Mouse (Mus musculus): ENCODE measurements around the gene Mmp19. TPM values are rescaled to one million over a fixed set of nuclear protein-coding genes. Genes with fewer than 3 reads are reported as not detected.
A peak's percentile ranks its signal among the peaks of the same experiment; 100 is the strongest.
"Not testable (repeated sequence)": the region's sequence is repeated elsewhere in the genome, so short reads cannot be mapped to it uniquely, and the experiment has no call there.

The Mmp19 gene
- polyA plus RNA-seq, 1 experiment from 2014 or later = 0.42 TPM

GRCm38 (mm10) chr10:128823087-128823486, 32.4 kb downstream of the Mmp19 start:
- not testable (repeated sequence) for H3K9ac ChIP-seq; H3K9me3 ChIP-seq; H3K27me3 ChIP-seq; H3K27ac ChIP-seq; ATAC-seq (ENCODE audit: insufficient number of reproducible peaks, insufficient read depth, low FRiP score, low TSS enrichment)
- peak overlapping the region; percentile 81 for H3K4me2 ChIP-seq (replicated peaks)
- H3K4me3 ChIP-seq = peak overlapping the region; percentile 91
- 77% methylated on average over 4 of the region's 4 CpGs for WGBS
- peaks cover 25% of the 10 kb centered on the region for H3K36me3 ChIP-seq
- H3K4me1 ChIP-seq = peaks cover 14% of the 10 kb centered on the region; the same call in 1 of the 2 replicates

- no peaks in the 10 kb centered on the region for H3K27me3 ChIP-seq
- H3K4me1 ChIP-seq = peaks cover 14% of the 10 kb centered on the region; the same call in 1 of the 2 replicates
- H3K27ac ChIP-seq = no peak overlapping the region
- H3K4me3 ChIP-seq = no peak overlapping the region
- no peak for ATAC-seq (ENCODE audit: insufficient number of reproducible peaks, insufficient read depth, low FRiP score, low TSS enrichment)
- H3K9me3 ChIP-seq = no peaks in the 10 kb centered on the region
- no peak overlapping the region for H3K9ac ChIP-seq
- H3K36me3 ChIP-seq = peaks cover 20% of the 10 kb centered on the region
- no peak overlapping the region for H3K4me2 ChIP-seq (replicated peaks)
- 91% methylated on average over 9 of the region's 9 CpGs for WGBS
Observed at GRCm38 (mm10) chr10:128823821-128824220, 33.1 kb downstream of the Mmp19 start.

GRCm38 (mm10) chr10:128837400-128837799, 46.7 kb downstream of the Mmp19 start:
- H3K9ac ChIP-seq = no peak overlapping the region
- peaks cover 72% of the 10 kb centered on the region for H3K36me3 ChIP-seq
- no peak overlapping the region for H3K27ac ChIP-seq
- H3K4me1 ChIP-seq = no peaks in the 10 kb centered on the region
- no peaks in the 10 kb centered on the region for H3K27me3 ChIP-seq
- H3K4me2 ChIP-seq (replicated peaks) = no peak overlapping the region
- H3K4me3 ChIP-seq = no peak overlapping the region
- no peak for ATAC-seq (ENCODE audit: insufficient number of reproducible peaks, insufficient read depth, low FRiP score, low TSS enrichment)
- H3K9me3 ChIP-seq = no peaks in the 10 kb centered on the region

- H3K9me3 ChIP-seq = no peaks in the 10 kb centered on the region
- peaks cover 70% of the 10 kb centered on the region for H3K36me3 ChIP-seq
- H3K4me2 ChIP-seq (replicated peaks) = no peak overlapping the region
- no peak overlapping the region for H3K4me3 ChIP-seq
- H3K4me1 ChIP-seq = no peaks in the 10 kb centered on the region
- H3K9ac ChIP-seq = no peak overlapping the region
- no peak overlapping the region for H3K27ac ChIP-seq
- no peak for ATAC-seq (ENCODE audit: insufficient number of reproducible peaks, insufficient read depth, low FRiP score, low TSS enrichment)
- no peaks in the 10 kb centered on the region for H3K27me3 ChIP-seq
Observed at GRCm38 (mm10) chr10:128839434-128839833, 48.7 kb downstream of the Mmp19 start.

- H3K27me3 ChIP-seq = no peaks in the 10 kb centered on the region
- H3K4me1 ChIP-seq = no peaks in the 10 kb centered on the region
- no peaks in the 10 kb centered on the region for H3K9me3 ChIP-seq
- no peak overlapping the region for H3K9ac ChIP-seq
- H3K27ac ChIP-seq = no peak overlapping the region
- H3K4me2 ChIP-seq (replicated peaks) = no peak overlapping the region
- H3K4me3 ChIP-seq = no peak overlapping the region
- peaks cover 68% of the 10 kb centered on the region for H3K36me3 ChIP-seq
- ATAC-seq (ENCODE audit: insufficient number of reproducible peaks, insufficient read depth, low FRiP score, low TSS enrichment) = no peak
Observed at GRCm38 (mm10) chr10:128840612-128841011, 49.9 kb downstream of the Mmp19 start.

- H3K4me2 ChIP-seq (replicated peaks) = no peak overlapping the region
- H3K9me3 ChIP-seq = no peaks in the 10 kb centered on the region
- no peak overlapping the region for H3K9ac ChIP-seq
- H3K4me1 ChIP-seq = no peaks in the 10 kb centered on the region
- H3K27me3 ChIP-seq = no peaks in the 10 kb centered on the region
- H3K27ac ChIP-seq = no peak overlapping the region
- ATAC-seq (ENCODE audit: insufficient number of reproducible peaks, insufficient read depth, low FRiP score, low TSS enrichment) = no peak
- peaks cover 62% of the 10 kb centered on the region for H3K36me3 ChIP-seq
- H3K4me3 ChIP-seq = no peak overlapping the region
- 92% methylated on average over 5 of the region's 5 CpGs for WGBS
Observed at GRCm38 (mm10) chr10:128843260-128843659, 52.5 kb downstream of the Mmp19 start.

- no peak for ATAC-seq (ENCODE audit: insufficient number of reproducible peaks, insufficient read depth, low FRiP score, low TSS enrichment)
- no peak overlapping the region for H3K27ac ChIP-seq
- H3K4me1 ChIP-seq = no peaks in the 10 kb centered on the region
- no peaks in the 10 kb centered on the region for H3K27me3 ChIP-seq
- H3K4me2 ChIP-seq (replicated peaks) = no peak overlapping the region
- 74% methylated on average over 2 of the region's 2 CpGs for WGBS
- H3K9me3 ChIP-seq = no peaks in the 10 kb centered on the region
- peaks cover 65% of the 10 kb centered on the region for H3K36me3 ChIP-seq
- no peak overlapping the region for H3K9ac ChIP-seq
- no peak overlapping the region for H3K4me3 ChIP-seq
Observed at GRCm38 (mm10) chr10:128845516-128845915, 54.8 kb downstream of the Mmp19 start.

GRCm38 (mm10) chr10:128846664-128847063, 56.0 kb downstream of the Mmp19 start:
- Histone ChIP-seq H3K9me3 (no peaks in the 10 kb centered on the region), H3K4me1 (no peaks in the 10 kb centered on the region), H3K4me3 (no peak overlapping the region), H3K36me3 (peaks cover 59% of the 10 kb centered on the region), H3K4me2 (replicated peaks) (no peak overlapping the region), H3K27ac (no peak overlapping the region), H3K9ac (no peak overlapping the region), H3K27me3 (no peaks in the 10 kb centered on the region)
- 98% methylated on average over 4 of the region's 4 CpGs for WGBS
- ATAC-seq (ENCODE audit: insufficient number of reproducible peaks, insufficient read depth, low FRiP score, low TSS enrichment) = no peak

- H3K4me2 ChIP-seq (replicated peaks) = no peak overlapping the region
- no peak overlapping the region for H3K27ac ChIP-seq
- H3K36me3 ChIP-seq = peaks cover 49% of the 10 kb centered on the region
- H3K9me3 ChIP-seq = no peaks in the 10 kb centered on the region
- no peak for ATAC-seq (ENCODE audit: insufficient number of reproducible peaks, insufficient read depth, low FRiP score, low TSS enrichment)
- WGBS = 77% methylated on average over 2 of the region's 2 CpGs
- H3K4me3 ChIP-seq = no peak overlapping the region
- no peaks in the 10 kb centered on the region for H3K27me3 ChIP-seq
- no peaks in the 10 kb centered on the region for H3K4me1 ChIP-seq
- H3K9ac ChIP-seq = no peak overlapping the region
Observed at GRCm38 (mm10) chr10:128848426-128848825, 57.7 kb downstream of the Mmp19 start.

- Histone ChIP-seq H3K27me3 (no peaks in the 10 kb centered on the region), H3K9ac (no peak overlapping the region), H3K4me3 (no peak overlapping the region), H3K9me3 (no peaks in the 10 kb centered on the region), H3K4me2 (replicated peaks) (no peak overlapping the region), H3K4me1 (no peaks in the 10 kb centered on the region), H3K36me3 (peaks cover 45% of the 10 kb centered on the region), H3K27ac (no peak overlapping the region)
- WGBS = 73% methylated on average over 3 of the region's 3 CpGs
- no peak for ATAC-seq (ENCODE audit: insufficient number of reproducible peaks, insufficient read depth, low FRiP score, low TSS enrichment)
Observed at GRCm38 (mm10) chr10:128850339-128850738, 59.6 kb downstream of the Mmp19 start.

Other genes starting within 250 kb of the Mmp19 start
- 18.8 and 19.4 TPM in 2 replicates for gene Zc3h10, start 243.1 kb upstream of the Mmp19 start, polyA plus RNA-seq (2016; fragmentation: Nextera tagmentation; extraction: Ambion mirVana)
- gene Rpl41, start 241.6 kb upstream of the Mmp19 start, polyA plus RNA-seq (2016; fragmentation: Nextera tagmentation; extraction: Ambion mirVana) = 3,271 and 3,412 TPM in 2 replicates
- gene Pa2g4, start 224.9 kb upstream of the Mmp19 start, polyA plus RNA-seq (2016; fragmentation: Nextera tagmentation; extraction: Ambion mirVana) = 189 and 192 TPM in 2 replicates
- gene Erbb3, start 201.3 kb upstream of the Mmp19 start, polyA plus RNA-seq (2016; fragmentation: Nextera tagmentation; extraction: Ambion mirVana) = 20.9 TPM in 2 replicates
- gene Rps26, start 164.2 kb upstream of the Mmp19 start, polyA plus RNA-seq (2016; fragmentation: Nextera tagmentation; extraction: Ambion mirVana) = 668 and 696 TPM in 2 replicates
- 5.5 and 6.6 TPM in 2 replicates for gene Ikzf4, start 144.9 kb upstream of the Mmp19 start, polyA plus RNA-seq (2016; fragmentation: Nextera tagmentation; extraction: Ambion mirVana)
- gene Suox, start 116.8 kb upstream of the Mmp19 start, polyA plus RNA-seq (2016; fragmentation: Nextera tagmentation; extraction: Ambion mirVana) = 18.5 and 19.5 TPM in 2 replicates
- gene Rab5b, start 94.6 kb upstream of the Mmp19 start, polyA plus RNA-seq (2016; fragmentation: Nextera tagmentation; extraction: Ambion mirVana) = 80.0 and 85.6 TPM in 2 replicates
- 26.3 and 48.0 TPM in 2 replicates for gene Pmel, start 86.7 kb upstream of the Mmp19 start, polyA plus RNA-seq (2016; fragmentation: Nextera tagmentation; extraction: Ambion mirVana)
- 134 and 143 TPM in 2 replicates for gene Cdk2, start 85.9 kb upstream of the Mmp19 start, polyA plus RNA-seq (2016; fragmentation: Nextera tagmentation; extraction: Ambion mirVana)
- gene Dgka, start 46.1 kb upstream of the Mmp19 start, polyA plus RNA-seq (2016; fragmentation: Nextera tagmentation; extraction: Ambion mirVana) = 9.3 and 10.4 TPM in 2 replicates
- 48.9 and 53.1 TPM in 2 replicates for gene Pym1, start 43.0 kb upstream of the Mmp19 start, polyA plus RNA-seq (2016; fragmentation: Nextera tagmentation; extraction: Ambion mirVana)
- 55.6 and 60.5 TPM in 2 replicates for gene Dnajc14, start 13.2 kb downstream of the Mmp19 start, polyA plus RNA-seq (2016; fragmentation: Nextera tagmentation; extraction: Ambion mirVana)
- gene Tmem198b, start 13.5 kb downstream of the Mmp19 start, polyA plus RNA-seq (2016; fragmentation: Nextera tagmentation; extraction: Ambion mirVana) = 24.8 and 25.7 TPM in 2 replicates
- 227 and 230 TPM in 2 replicates for gene Sarnp, start 26.4 kb downstream of the Mmp19 start, polyA plus RNA-seq (2016; fragmentation: Nextera tagmentation; extraction: Ambion mirVana)
- 31.5 and 35.5 TPM in 2 replicates for gene Ormdl2, start 30.7 kb downstream of the Mmp19 start, polyA plus RNA-seq (2016; fragmentation: Nextera tagmentation; extraction: Ambion mirVana)
- 10.8 and 11.9 TPM in 2 replicates for gene Gdf11, start 100.8 kb downstream of the Mmp19 start, polyA plus RNA-seq (2016; fragmentation: Nextera tagmentation; extraction: Ambion mirVana)
- 459 and 465 TPM in 2 replicates for gene Cd63, start 110.1 kb downstream of the Mmp19 start, polyA plus RNA-seq (2016; fragmentation: Nextera tagmentation; extraction: Ambion mirVana)
- 14.2 and 14.7 TPM in 2 replicates for gene Rdh5, start 132.0 kb downstream of the Mmp19 start, polyA plus RNA-seq (2016; fragmentation: Nextera tagmentation; extraction: Ambion mirVana)
- 210 and 215 TPM in 2 replicates for gene Bloc1s1, start 133.1 kb downstream of the Mmp19 start, polyA plus RNA-seq (2016; fragmentation: Nextera tagmentation; extraction: Ambion mirVana)
- 5.2 TPM in 2 replicates for gene Itga7, start 142.9 kb downstream of the Mmp19 start, polyA plus RNA-seq (2016; fragmentation: Nextera tagmentation; extraction: Ambion mirVana)
- gene Mettl7b, start 170.1 kb downstream of the Mmp19 start, polyA plus RNA-seq (2016; fragmentation: Nextera tagmentation; extraction: Ambion mirVana) = 0.13 TPM in 1 of 2 replicates, not detected in the other
- not detected in 2 replicates for gene Olfr9, start 198.5 kb downstream of the Mmp19 start, polyA plus RNA-seq (2016; fragmentation: Nextera tagmentation; extraction: Ambion mirVana)
- not detected in 2 replicates for gene Olfr763, start 219.9 kb downstream of the Mmp19 start, polyA plus RNA-seq (2016; fragmentation: Nextera tagmentation; extraction: Ambion mirVana)
- gene Olfr764-ps1, start 249.0 kb downstream of the Mmp19 start, polyA plus RNA-seq (2016; fragmentation: Nextera tagmentation; extraction: Ambion mirVana) = not detected in 2 replicates

All from embryonic facial prominence, embryonic 12.5 days (tissue).